Mouse (Mus musculus) limb, embryonic 15.5 days (tissue): ENCODE measurements at regions not wholly inside any gene's neighbourhood (a gene's known extent, or its start where the extent isn't known, plus 50 kb on each side); places are given as distances from the start of the nearest gene placed in this dataset.
A peak's percentile ranks its signal among the peaks of the same experiment; 100 is the strongest.

Experiments used
- ATAC-seq: fragments of 200-750 bp; cut with Nextera tagmentation; 2 replicates; pipeline ENCODE4 v1.8.0; 2017; ENCODE audit warnings: low read depth, moderate TSS enrichment; ENCODE audit not compliant: insufficient number of reproducible peaks, low FRiP score, low TSS enrichment
- H3K27ac ChIP-seq: fragments of 300-500 bp; sonication (generic); 2 replicates; pipeline ENCODE4 v1.5.1; 2015; ENCODE audit warnings: moderate library complexity, mild to moderate bottlenecking, inconsistent platforms
- H3K27me3 ChIP-seq: fragments of 300-500 bp; sonication (generic); 2 replicates; pipeline ENCODE4 v1.6.1; 2015; ENCODE audit warnings: inconsistent platforms
- H3K36me3 ChIP-seq: fragments of 300-500 bp; sonication (generic); 2 replicates; pipeline ENCODE4 v1.6.1; 2015; ENCODE audit warnings: inconsistent platforms
- H3K4me1 ChIP-seq: fragments of 300-500 bp; sonication (generic); 2 replicates; pipeline ENCODE4 v1.6.1; 2015; ENCODE audit warnings: inconsistent platforms
- H3K4me2 ChIP-seq: fragments of 300-500 bp; sonication (generic); 2 replicates; pipeline ENCODE4 v1.6.1; 2015; ENCODE audit warnings: mild to moderate bottlenecking, inconsistent platforms
- H3K4me3 ChIP-seq: fragments of 300-500 bp; sonication (generic); 2 replicates; pipeline ENCODE4 v1.5.1; 2015; ENCODE audit warnings: mild to moderate bottlenecking, inconsistent platforms
- H3K9ac ChIP-seq: fragments of 300-500 bp; sonication (generic); 2 replicates; pipeline ENCODE4 v1.6.1; 2015; ENCODE audit warnings: inconsistent platforms
- H3K9me3 ChIP-seq: fragments of 300-500 bp; sonication (generic); 2 replicates; pipeline ENCODE4 v1.6.1; 2016; ENCODE audit warnings: inconsistent platforms
- WGBS: fragments of 180-500 bp; shearing (Covaris S2); methylation state at CpG from one replicate; pipeline ENCODE4 v1.1.7; 2015; 5-methylcytosine and 5-hydroxymethylcytosine counted together

DNA sequence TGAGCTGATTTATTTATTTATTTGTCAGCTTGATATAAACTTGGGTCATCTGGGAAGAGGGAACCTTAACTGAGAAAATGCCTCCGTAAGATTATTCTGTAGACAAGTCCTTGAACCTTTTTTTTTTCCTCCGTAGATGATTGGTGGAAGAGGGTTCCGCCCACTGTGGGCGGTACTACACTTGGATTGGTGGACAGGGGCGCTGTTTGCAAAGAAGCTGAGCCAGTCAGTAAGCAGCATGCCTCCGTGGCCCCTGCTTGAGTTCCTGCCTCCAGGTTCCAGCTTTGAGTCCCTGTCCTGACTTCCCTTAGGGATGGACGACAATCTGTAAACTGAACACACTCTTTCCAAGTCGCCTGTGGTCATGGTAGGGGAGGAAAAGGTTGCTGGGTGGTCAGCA is 259.4 kb upstream of the Sulf2 start:
- Histone ChIP-seq H3K27me3 (no peaks in the 10 kb centered on the region), H3K27ac (peak overlapping the region; percentile 86), H3K9me3 (no peaks in the 10 kb centered on the region), H3K36me3 (no peaks in the 10 kb centered on the region), H3K9ac (no peak overlapping the region), H3K4me2 (peak overlapping the region; percentile 2; the same call in 1 of the 2 replicates), H3K4me1 (peaks cover 45% of the 10 kb centered on the region), H3K4me3 (no peak overlapping the region)
- no peak for ATAC-seq
- WGBS = 87% methylated on average over 8 of the region's 8 CpGs

DNA sequence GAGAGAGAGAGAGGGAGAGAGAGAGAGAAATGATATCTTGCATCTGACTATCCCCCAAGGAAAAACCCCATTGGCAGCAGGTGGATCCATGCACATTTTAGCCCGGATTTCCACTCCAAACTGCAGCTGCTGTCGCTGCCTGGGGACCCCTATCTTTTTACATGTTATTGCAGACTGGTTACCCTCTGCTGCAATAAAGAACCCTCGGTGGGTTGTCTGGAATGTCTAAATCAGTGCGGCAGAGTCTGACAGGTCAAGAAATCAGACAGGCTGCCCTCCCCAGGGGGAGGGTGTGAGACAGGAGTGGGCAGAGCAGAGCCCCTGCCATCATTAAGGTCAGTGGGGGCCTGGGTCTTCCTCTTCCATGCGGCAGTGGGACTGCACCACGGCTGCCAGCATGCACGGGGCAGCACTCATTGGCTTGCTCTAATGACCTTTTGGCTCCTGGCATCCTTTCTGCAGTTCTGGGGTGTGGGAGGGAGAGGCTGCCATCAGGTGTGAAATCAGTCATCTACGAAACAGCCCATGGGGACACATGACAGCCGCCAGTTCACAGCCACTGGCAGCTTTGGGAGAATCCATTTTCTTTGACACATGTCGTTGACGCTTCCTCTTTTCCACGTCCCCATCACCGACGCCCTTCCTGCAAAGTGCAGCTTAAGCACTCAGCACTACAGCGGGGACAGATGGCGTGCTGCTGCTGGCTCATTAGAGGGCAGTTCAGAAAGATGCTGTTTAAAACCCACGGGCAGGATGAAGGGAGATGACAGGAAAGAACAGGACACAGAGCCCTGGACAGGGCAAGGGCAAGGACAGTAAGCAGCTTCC is 256.8 kb upstream of the Sulf2 start:
- Histone ChIP-seq H3K4me2 (no peak overlapping the region), H3K9me3 (no peaks in the 10 kb centered on the region), H3K4me3 (no peak overlapping the region), H3K4me1 (peaks cover 36% of the 10 kb centered on the region), H3K27ac (no peak overlapping the region; the same call in 1 of the 2 replicates), H3K36me3 (no peaks in the 10 kb centered on the region), H3K9ac (no peak overlapping the region), H3K27me3 (no peaks in the 10 kb centered on the region)
- ATAC-seq = no peak
- WGBS = 13% methylated on average over 17 of the region's 17 CpGs

DNA sequence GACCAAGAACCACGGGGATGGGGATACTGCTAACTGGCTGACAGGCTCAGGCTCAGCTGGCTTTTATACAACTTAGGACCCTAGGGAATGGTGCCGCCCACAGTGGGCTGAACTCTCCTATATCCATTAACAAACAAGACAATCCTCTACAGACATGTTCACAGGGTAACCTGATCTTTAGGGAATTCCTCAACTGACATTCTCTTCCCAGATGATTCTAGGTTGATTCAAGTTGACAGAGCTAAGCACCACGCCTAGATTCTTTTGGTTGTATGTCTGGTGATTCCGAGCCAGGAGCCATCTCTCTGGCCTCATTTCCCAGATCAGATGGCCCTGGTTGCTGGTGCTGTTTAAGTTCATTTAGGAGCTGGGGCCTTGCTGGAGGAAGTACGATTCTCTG is 253.9 kb upstream of the Sulf2 start:
- Histone ChIP-seq H3K27ac (no peak overlapping the region), H3K36me3 (no peaks in the 10 kb centered on the region), H3K27me3 (no peaks in the 10 kb centered on the region), H3K4me3 (no peak overlapping the region), H3K4me2 (no peak overlapping the region), H3K9me3 (no peaks in the 10 kb centered on the region), H3K9ac (no peak overlapping the region), H3K4me1 (peaks cover 24% of the 10 kb centered on the region)
- 80% methylated on average over 5 of the region's 5 CpGs for WGBS
- ATAC-seq = no peak

DNA sequence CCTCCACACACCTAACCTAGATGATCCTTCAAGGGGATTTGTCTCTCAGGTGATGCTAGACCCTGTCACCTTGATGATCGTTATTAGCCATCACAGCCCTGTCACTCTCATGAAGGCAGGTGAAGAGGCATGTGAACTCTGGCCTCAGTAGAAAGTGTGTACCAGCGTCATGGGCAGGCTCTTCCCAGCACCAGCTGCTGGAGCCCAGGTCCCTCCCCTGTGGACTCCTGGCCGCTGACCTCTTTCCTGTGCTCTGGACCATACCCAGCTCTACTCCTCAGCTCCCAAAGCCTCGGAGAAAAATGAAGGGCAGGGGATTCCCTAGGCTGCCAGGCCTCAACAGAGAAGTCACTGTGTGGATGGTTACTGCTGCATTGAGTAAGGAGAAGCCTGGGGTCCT is 253.3 kb upstream of the Sulf2 start:
- Histone ChIP-seq H3K9ac (no peak overlapping the region), H3K4me1 (peaks cover 24% of the 10 kb centered on the region), H3K27ac (no peak overlapping the region), H3K4me2 (no peak overlapping the region), H3K27me3 (no peaks in the 10 kb centered on the region), H3K36me3 (no peaks in the 10 kb centered on the region), H3K9me3 (no peaks in the 10 kb centered on the region), H3K4me3 (no peak overlapping the region)
- no peak for ATAC-seq
- 85% methylated on average over 4 of the region's 4 CpGs for WGBS

DNA sequence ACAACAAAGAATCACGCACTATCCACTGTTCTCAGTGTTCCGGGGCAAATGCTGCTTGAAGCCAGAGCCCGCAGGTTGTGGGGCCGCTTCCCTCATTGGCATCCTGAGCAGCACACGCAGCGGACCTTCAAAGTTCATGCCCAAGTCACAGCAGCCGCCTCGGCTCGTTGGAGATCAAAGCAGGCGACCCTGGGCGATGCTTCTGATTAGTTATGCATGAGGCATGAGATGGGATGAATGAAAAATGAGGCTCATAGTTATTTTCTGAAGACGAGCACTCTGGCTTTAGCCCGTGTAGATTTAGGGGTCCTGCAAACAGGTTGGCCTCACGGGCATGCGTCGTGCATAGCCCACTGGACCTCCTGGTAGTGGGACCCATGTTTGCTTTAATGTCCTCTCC is 252.5 kb upstream of the Sulf2 start:
- Histone ChIP-seq H3K9me3 (no peaks in the 10 kb centered on the region), H3K4me2 (no peak overlapping the region), H3K27me3 (no peaks in the 10 kb centered on the region), H3K36me3 (no peaks in the 10 kb centered on the region), H3K27ac (no peak overlapping the region), H3K4me3 (no peak overlapping the region), H3K4me1 (peaks cover 31% of the 10 kb centered on the region), H3K9ac (no peak overlapping the region)
- no peak for ATAC-seq
- 74% methylated on average over 16 of the region's 16 CpGs for WGBS

DNA sequence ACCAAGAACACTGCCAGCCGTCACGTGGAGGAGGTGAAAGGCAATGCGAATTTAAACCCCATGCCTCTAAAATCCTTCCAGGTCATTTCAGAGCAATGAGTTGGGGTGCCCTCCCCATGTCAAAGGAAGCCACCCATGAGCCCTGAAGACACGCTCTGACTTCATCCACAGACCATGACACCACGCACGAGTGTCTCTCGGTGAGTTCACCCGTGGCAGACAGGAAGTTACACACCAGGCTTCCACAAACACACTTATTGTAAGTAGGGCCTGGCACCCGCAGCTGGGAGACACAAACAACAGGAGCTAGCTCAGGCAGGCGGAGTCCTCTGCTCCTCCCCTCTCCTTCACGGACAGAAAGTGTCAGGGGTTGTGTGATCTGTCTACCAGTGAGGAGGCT is 251.4 kb upstream of the Sulf2 start:
- Histone ChIP-seq H3K27ac (no peak overlapping the region), H3K4me2 (no peak overlapping the region), H3K4me1 (peaks cover 23% of the 10 kb centered on the region), H3K27me3 (no peaks in the 10 kb centered on the region), H3K9me3 (no peaks in the 10 kb centered on the region), H3K9ac (no peak overlapping the region), H3K4me3 (no peak overlapping the region), H3K36me3 (no peaks in the 10 kb centered on the region)
- 75% methylated on average over 11 of the region's 11 CpGs for WGBS
- no peak for ATAC-seq

DNA sequence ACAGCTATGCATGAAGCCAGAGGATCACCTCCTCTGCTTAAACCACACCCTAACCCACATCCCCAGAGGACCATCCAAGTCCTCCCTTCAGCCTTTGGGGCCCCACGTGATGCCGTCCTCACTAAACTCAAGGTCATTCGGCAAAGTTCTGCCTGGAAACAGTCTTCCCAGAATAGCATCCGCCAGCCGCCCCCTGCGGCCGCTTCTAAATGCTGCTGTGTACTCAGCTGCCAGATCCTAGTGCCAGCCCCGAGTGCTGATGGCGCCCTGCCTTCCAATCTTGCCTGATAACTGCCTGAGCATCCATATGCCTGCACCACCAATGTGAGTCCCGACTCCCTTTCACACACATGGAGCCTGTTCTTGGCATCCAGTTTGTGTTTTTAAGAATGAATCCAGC is 247.9 kb upstream of the Sulf2 start:
- H3K27me3 ChIP-seq = no peaks in the 10 kb centered on the region

DNA sequence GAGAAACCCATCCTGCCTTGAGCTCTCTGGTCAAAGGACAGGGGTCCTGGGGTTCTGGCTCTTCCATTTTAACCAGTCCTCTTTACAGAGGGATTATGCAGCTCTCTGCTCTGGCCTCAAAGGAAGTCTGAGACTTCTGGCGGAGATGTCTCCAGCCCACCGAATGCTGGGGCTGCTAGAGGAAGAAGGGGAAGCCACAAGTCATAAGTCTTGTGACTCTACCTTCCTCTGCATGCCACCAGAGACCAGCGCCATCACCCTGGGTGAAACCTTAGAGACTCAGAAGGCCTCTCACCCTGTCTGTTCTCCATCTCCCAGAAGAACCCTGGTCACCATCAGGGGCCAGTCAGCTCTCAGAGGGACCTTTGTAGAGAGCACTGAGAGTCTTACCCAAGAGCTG is 246.4 kb upstream of the Sulf2 start:
- Histone ChIP-seq H3K9me3 (no peaks in the 10 kb centered on the region), H3K4me2 (no peak overlapping the region), H3K27ac (no peak overlapping the region), H3K4me1 (peaks cover 49% of the 10 kb centered on the region), H3K36me3 (no peaks in the 10 kb centered on the region), H3K27me3 (no peaks in the 10 kb centered on the region), H3K9ac (no peak overlapping the region), H3K4me3 (no peak overlapping the region)
- no peak for ATAC-seq
- 85% methylated on average over 3 of the region's 3 CpGs for WGBS

More for the DNA sequence above, 247.9 kb upstream of the Sulf2 start:
- 59% methylated on average over 10 of the region's 10 CpGs for WGBS
- Histone ChIP-seq H3K27ac (peak overlapping the region; percentile 47), H3K9me3 (no peaks in the 10 kb centered on the region), H3K4me3 (no peak overlapping the region), H3K4me2 (no peak overlapping the region), H3K4me1 (peaks cover 42% of the 10 kb centered on the region), H3K36me3 (no peaks in the 10 kb centered on the region), H3K9ac (no peak overlapping the region)
- no peak for ATAC-seq

DNA sequence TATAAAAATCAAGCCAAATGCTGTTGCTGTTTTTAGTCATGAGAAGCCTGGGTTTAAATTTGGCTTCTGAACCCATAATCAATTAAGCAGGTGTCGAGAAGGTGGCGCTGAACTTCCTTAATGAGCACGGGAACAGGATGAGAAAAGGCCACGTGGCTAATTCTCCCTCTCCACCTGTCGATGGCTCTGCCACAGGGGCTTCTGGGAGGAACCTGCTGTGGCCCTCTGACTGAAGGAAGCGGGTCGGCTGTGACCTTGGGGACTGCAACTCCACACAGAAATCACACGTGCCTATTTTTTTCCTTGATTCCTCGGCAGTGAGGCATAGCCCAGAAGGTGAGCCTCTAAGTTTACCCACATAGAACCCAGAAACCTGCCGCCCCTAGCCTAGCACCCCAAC is 244.8 kb upstream of the Sulf2 start:
- H3K27ac ChIP-seq = peak overlapping the region; percentile 4; the same call in 1 of the 2 replicates
- H3K4me1 ChIP-seq = peaks cover 43% of the 10 kb centered on the region

DNA sequence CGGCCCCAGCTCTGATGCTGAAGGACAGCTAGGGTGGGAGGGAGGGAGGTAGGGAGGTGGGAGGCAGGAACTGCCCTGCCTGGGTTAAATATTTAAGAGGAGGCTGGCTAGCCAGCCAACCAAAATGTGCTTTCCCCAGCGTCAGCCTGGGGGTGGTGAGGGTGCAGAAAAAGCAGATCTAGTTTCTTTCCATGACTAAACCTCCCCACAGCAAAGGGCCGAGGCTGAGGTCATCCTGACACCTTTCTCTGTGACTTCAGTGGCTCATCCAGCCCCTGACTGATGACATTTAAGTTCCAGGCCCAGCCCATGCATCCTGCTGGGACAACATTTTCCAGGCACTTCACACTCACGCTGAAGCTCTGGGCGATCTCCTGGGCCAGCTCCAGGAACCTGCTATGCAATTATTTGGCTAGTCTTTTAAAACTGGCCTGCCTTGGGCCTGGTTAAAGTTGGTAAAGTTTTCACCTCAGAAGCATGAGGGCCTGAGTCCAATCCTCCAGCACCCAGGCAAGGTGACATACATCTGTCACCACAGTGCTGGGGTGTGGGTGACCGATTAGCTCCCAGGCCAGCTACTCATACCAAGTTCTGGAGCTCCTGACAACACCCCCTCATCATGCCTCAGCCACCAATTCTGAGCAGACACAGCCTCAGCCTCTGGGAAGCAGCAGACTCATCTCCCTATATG is 243.8 kb upstream of the Sulf2 start:
- Histone ChIP-seq H3K9ac (no peak overlapping the region), H3K36me3 (no peaks in the 10 kb centered on the region), H3K4me1 (peaks cover 47% of the 10 kb centered on the region), H3K27ac (peak overlapping the region; percentile 90), H3K9me3 (no peaks in the 10 kb centered on the region), H3K4me3 (no peak overlapping the region), H3K4me2 (no peak overlapping the region), H3K27me3 (no peaks in the 10 kb centered on the region)
- ATAC-seq = peak; percentile 85
- WGBS = 17% methylated on average over 6 of the region's 6 CpGs

More for the DNA sequence above, 244.8 kb upstream of the Sulf2 start:
- Histone ChIP-seq H3K27me3 (no peaks in the 10 kb centered on the region), H3K9me3 (no peaks in the 10 kb centered on the region), H3K9ac (no peak overlapping the region), H3K4me2 (no peak overlapping the region), H3K36me3 (no peaks in the 10 kb centered on the region), H3K4me3 (no peak overlapping the region)
- 58% methylated on average over 10 of the region's 10 CpGs for WGBS
- ATAC-seq = no peak

DNA sequence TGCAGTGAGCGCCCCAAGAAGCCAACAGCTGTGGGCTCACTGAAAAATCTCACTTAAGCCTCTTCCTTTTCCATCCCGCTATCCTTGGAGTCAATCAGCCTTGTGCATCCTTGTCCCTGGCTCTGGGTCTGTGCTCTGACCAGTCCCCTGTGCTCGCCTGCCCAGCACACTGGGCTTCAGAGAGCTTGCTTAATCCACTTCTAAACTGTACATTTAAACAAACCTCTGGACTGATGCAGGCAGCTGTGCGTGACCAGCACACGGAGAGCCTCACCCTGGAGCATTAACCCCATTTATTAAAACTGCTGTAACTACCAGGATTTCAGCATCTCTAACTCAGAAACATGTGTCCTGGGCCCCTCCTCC is 243.3 kb upstream of the Sulf2 start:
- H3K4me3 ChIP-seq = no peak overlapping the region
- WGBS = 40% methylated on average over 5 of the region's 5 CpGs
- peak overlapping the region; percentile 90 for H3K27ac ChIP-seq
- no peaks in the 10 kb centered on the region for H3K27me3 ChIP-seq
- H3K9me3 ChIP-seq = no peaks in the 10 kb centered on the region
- 0 out of 2 replicates have a peak, but pooled peaks have one; percentile 16 for ATAC-seq
- no peak overlapping the region for H3K4me2 ChIP-seq
- peaks cover 48% of the 10 kb centered on the region for H3K4me1 ChIP-seq
- 0 out of 2 replicates have a peak overlapping the region, but pooled peaks have one; percentile 7 for H3K9ac ChIP-seq
- H3K36me3 ChIP-seq = no peaks in the 10 kb centered on the region

DNA sequence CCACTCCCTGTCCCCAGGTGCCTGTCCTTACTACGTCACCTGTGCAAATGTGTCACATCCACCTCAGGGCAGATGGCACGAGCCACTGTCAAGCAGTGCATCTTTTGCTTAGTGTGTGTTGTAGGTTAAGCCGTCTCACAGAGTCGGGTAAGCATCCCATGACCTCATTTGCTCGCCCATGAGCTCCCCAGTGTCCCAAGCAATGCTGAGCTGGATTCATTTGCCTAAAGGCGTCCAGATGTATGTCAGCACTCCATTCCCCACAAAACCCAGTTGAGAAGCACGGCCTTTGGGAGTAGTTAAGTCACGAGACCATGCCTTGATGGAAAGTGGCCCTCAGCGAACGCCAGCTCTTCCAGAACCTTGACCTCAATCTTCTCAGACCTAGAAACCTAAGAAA is 242.7 kb upstream of the Sulf2 start:
- Histone ChIP-seq H3K4me3 (no peak overlapping the region), H3K4me1 (peaks cover 42% of the 10 kb centered on the region), H3K9ac (no peak overlapping the region), H3K4me2 (no peak overlapping the region), H3K36me3 (no peaks in the 10 kb centered on the region), H3K9me3 (no peaks in the 10 kb centered on the region), H3K27ac (peak overlapping the region; percentile 90), H3K27me3 (no peaks in the 10 kb centered on the region)
- 61% methylated on average over 10 of the region's 10 CpGs for WGBS
- no peak for ATAC-seq
